Mouse (Mus musculus): ENCODE measurements around the gene Plpp3. TPM values are rescaled to one million over a fixed set of nuclear protein-coding genes. Genes with fewer than 3 reads are reported as not detected.

Gene Plpp3
- total and polyA plus RNA-seq, 3 experiments = not detected

GRCm38 (mm10) chr4:105162014-105162413 is 4.9 kb downstream of the Plpp3 start:
- no peaks in the 10 kb centered on the region for H3K36me3 ChIP-seq (ENCODE audit: control insufficient read depth in 1 of 2, insufficient read depth in 2 of 2, low read length in 2 of 2)
- H3K27ac ChIP-seq (ENCODE audit: control insufficient read depth, low read depth, low read length) = no peak overlapping the region
- DNase-seq (ENCODE audit: low read depth, low spot score) = no peak
- no peak overlapping the region for H3K9ac ChIP-seq (ENCODE audit: control insufficient read depth, low read depth, low read length, poor library complexity, severe bottlenecking)
- H3K4me3 ChIP-seq (ENCODE audit: control insufficient read depth in 1 of 2, insufficient read depth in 1 of 2, low read depth in 2 of 2, low read length in 2 of 2) = no peak overlapping the region
- H3K4me1 ChIP-seq (ENCODE audit: control insufficient read depth in 1 of 2, insufficient read depth in 2 of 2, low read length in 2 of 2) = no peaks in the 10 kb centered on the region
- H3K9me3 ChIP-seq (replicated peaks; ENCODE audit: insufficient read depth, low read length) = no peaks in the 10 kb centered on the region
- H3K79me2 ChIP-seq (ENCODE audit: control insufficient read depth, insufficient read depth, low read length, poor library complexity) = no peaks in the 10 kb centered on the region
- TF ChIP-seq ZC3H11A (IDR thresholded peaks at IDR 0.05; ENCODE audit: low read depth, low read length) = no peak
- TF ChIP-seq RAD21 (IDR thresholded peaks at IDR 0.05; ENCODE audit: low read depth, low read length) = no peak
- no peak for TF ChIP-seq USF1 (IDR thresholded peaks at IDR 0.05; ENCODE audit: low read depth, low read length)
- TF ChIP-seq MAX (IDR thresholded peaks at IDR 0.05; ENCODE audit: low read length) = no peak
- TF ChIP-seq UBTF (IDR thresholded peaks at IDR 0.05; ENCODE audit: borderline replicate concordance, insufficient read depth, low read depth, low read length) = no peak
- TF ChIP-seq RCOR1 (IDR thresholded peaks at IDR 0.05; ENCODE audit: low read depth, low read length) = no peak
- no peak for TF ChIP-seq ZNF384 (IDR thresholded peaks at IDR 0.05; ENCODE audit: low read depth, low read length)
- no peak for TF ChIP-seq NELFE (IDR thresholded peaks at IDR 0.05; ENCODE audit: low read depth, low read length)
- no peak for TF ChIP-seq HCFC1 (IDR thresholded peaks at IDR 0.05; ENCODE audit: low read depth, low read length)
- no peak for TF ChIP-seq MEF2A (IDR thresholded peaks at IDR 0.05; ENCODE audit: extremely low read depth, insufficient replicate concordance, low read depth, low read length, poor library complexity, severe bottlenecking)
- no peak for TF ChIP-seq USF2 (IDR thresholded peaks at IDR 0.05; ENCODE audit: borderline replicate concordance in 1 of 2, insufficient read depth in 1 of 2, low read depth in 1 of 2, low read length in 2 of 2)
- TF ChIP-seq SMC3 (IDR thresholded peaks at IDR 0.05; ENCODE audit: low read depth, low read length) = no peak
- no peak for TF ChIP-seq ZMIZ1 (IDR thresholded peaks at IDR 0.05; ENCODE audit: low read depth, low read length)
- no peak for TF ChIP-seq BHLHE40 (IDR thresholded peaks at IDR 0.05; ENCODE audit: borderline replicate concordance, low read depth, low read length)
- no peak for TF ChIP-seq MAZ (IDR thresholded peaks at IDR 0.05; ENCODE audit: low read depth, low read length)
- no peaks in the 10 kb centered on the region for H3K27me3 ChIP-seq (ENCODE audit: control insufficient read depth in 1 of 2, insufficient read depth in 2 of 2, low read length in 2 of 2)

- Histone ChIP-seq H3K9me3 (replicated peaks; ENCODE audit: insufficient read depth, low read length) (no peaks in the 10 kb centered on the region), H3K27me3 (ENCODE audit: control insufficient read depth in 1 of 2, insufficient read depth in 2 of 2, low read length in 2 of 2) (no peaks in the 10 kb centered on the region), H3K4me3 (ENCODE audit: control insufficient read depth in 1 of 2, insufficient read depth in 1 of 2, low read depth in 2 of 2, low read length in 2 of 2) (no peak overlapping the region), H3K4me1 (ENCODE audit: control insufficient read depth in 1 of 2, insufficient read depth in 2 of 2, low read length in 2 of 2) (no peaks in the 10 kb centered on the region), H3K36me3 (ENCODE audit: control insufficient read depth in 1 of 2, insufficient read depth in 2 of 2, low read length in 2 of 2) (no peaks in the 10 kb centered on the region), H3K27ac (ENCODE audit: control insufficient read depth, low read depth, low read length) (no peak overlapping the region), H3K9ac (ENCODE audit: control insufficient read depth, low read depth, low read length, poor library complexity, severe bottlenecking) (no peak overlapping the region), H3K79me2 (ENCODE audit: control insufficient read depth, insufficient read depth, low read length, poor library complexity) (no peaks in the 10 kb centered on the region)
- TF ChIP-seq USF2 (IDR thresholded peaks at IDR 0.05; ENCODE audit: borderline replicate concordance in 1 of 2, insufficient read depth in 1 of 2, low read depth in 1 of 2, low read length in 2 of 2) = no peak
- no peak for TF ChIP-seq NRF1 (IDR thresholded peaks at IDR 0.05; ENCODE audit: insufficient read depth, low read depth, low read length, poor library complexity, severe bottlenecking)
- no peak for TF ChIP-seq ETS1 (IDR thresholded peaks at IDR 0.05; ENCODE audit: low read depth, low read length)
- TF ChIP-seq ELF1 (IDR thresholded peaks at IDR 0.05; ENCODE audit: low read depth, low read length) = no peak
- TF ChIP-seq HCFC1 (IDR thresholded peaks at IDR 0.05; ENCODE audit: low read depth, low read length) = no peak
- no peak for TF ChIP-seq RAD21 (IDR thresholded peaks at IDR 0.05; ENCODE audit: low read depth, low read length)
- TF ChIP-seq MEF2A (IDR thresholded peaks at IDR 0.05; ENCODE audit: extremely low read depth, insufficient replicate concordance, low read depth, low read length, poor library complexity, severe bottlenecking) = no peak
- DNase-seq (ENCODE audit: low read depth, low spot score) = no peak
Observed at GRCm38 (mm10) chr4:105162676-105163075, 5.5 kb downstream of the Plpp3 start.
